Mouse (Mus musculus): ENCODE results near the gene E130114P18Rik. TPM values are rescaled to one million over a fixed set of nuclear protein-coding genes. Genes with fewer than 3 reads are reported as not detected.

Gene E130114P18Rik
- total RNA-seq, 2 experiments from 2014 or later, result not detected

DNA sequence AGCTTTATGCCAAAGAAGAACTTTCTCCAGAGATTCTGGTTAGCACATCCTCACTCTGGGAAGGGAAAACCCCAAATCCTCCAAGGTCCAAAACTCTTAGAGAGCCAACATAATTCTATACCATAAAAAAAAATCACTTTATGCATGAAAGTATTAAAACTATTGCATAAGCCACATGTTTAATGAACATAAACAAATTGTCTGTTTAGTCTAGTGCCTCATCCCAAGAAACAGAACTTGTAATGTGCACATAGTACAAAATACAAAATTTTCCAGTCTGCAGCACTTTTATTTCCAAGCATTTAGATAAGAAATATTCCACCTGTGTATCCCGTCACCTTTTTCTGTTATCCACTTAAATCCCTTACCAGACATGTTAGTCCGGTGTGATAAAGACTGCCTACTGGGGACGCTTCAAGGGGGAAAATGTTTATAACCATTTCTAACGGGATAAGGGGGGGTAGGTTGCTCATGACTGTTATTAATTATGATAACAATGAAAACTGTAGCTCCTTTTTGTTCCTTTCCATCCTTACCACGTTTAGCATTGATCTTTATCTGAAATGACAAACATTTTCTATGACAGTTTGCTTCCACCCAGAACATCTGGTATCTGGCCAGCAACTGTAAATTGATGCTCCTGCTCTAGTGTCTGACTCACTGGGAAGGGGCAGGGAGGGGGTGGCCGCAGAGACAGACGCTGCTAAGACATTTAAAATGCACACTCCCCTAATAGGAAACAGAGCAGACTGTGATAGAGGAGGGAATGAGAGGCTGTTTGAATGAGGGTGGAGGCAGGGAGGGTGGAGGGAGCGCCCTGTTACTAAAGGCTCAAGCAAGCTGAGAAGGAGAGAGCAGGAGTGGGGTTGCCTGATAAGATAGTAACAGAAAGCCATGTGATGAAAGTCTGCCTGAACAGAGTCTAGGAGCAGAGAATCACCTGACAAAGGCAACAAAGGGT is 176.7 kb downstream of the E130114P18Rik start:
- peak; percentile 20 for DNase-seq

DNA sequence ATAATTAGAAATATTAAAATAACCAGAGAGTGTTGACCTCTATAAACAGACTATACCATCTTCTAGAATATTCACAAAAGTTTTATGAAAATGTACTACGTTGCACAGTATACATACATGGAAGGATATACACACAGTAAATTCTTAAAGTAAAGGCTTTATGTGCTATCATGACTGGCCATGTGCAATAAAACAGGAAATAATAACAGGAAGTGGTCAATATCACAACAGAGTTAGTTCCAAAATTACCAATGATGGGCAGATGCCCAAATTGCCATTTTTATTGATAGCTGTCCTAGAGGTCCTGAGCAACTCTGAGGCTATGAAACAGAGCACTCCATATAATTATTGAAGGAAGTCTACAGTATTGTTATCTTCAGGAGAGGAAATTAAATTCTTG is 180.4 kb downstream of the E130114P18Rik start:
- DNase-seq, result no peak

DNA sequence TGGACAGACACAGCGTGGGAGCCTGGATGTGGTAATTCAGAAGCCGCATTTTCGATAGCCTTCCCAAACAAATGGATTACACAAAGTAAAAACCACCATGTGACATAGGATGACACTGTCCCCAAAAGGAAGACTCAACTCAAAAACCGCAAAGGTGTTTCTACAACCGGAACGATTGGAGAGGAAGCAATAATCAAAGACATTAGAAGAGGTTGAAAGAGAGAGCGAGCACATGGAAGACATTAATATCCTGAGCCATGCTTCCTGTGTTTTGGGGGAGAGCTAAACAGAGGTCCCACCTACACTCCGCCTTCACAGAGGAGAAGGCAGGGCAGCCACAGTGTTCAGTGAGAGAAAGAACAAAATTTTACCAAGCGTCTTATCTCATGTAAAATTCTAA is 181.5 kb downstream of the E130114P18Rik start:
- no peak for DNase-seq

DNA sequence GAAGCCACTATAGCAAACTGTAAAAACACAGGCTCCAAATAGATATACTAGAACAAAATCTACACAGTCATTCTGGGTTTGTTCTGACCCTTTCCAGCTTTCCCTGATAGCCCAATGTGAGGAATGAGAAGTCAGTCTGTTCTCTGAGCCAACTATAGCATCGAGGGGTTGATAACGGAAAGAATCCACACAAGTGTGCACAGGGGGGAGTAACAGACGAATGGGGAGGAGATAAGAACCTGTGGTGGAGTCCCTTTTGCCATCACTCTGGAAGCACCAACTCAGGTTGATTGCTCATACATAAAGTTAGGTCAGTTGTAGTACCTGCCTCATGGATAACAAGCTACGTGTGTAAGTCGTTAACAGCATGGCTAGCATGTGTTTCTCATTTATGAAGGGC is 184.0 kb downstream of the E130114P18Rik start:
- DNase-seq, result no peak

DNA sequence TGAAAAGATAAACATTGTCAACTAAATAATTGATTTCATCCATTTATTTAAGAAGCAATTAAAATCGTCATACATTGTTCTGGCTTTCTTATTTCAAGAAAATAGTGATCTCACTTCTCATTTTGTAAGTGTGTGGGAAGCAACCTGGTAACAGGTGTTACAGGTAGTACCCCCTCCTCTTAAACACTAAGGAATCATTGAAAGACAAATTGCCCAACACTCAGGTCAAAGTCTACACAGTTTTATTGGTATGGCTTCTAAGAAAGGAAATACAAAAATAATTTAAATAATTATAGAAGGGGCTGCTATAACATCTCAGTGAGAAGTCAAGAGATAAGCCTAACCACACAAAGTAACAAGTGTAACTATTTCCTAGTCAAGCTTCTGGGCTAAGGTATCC is 188.1 kb downstream of the E130114P18Rik start:
- DNase-seq, result no peak

DNA sequence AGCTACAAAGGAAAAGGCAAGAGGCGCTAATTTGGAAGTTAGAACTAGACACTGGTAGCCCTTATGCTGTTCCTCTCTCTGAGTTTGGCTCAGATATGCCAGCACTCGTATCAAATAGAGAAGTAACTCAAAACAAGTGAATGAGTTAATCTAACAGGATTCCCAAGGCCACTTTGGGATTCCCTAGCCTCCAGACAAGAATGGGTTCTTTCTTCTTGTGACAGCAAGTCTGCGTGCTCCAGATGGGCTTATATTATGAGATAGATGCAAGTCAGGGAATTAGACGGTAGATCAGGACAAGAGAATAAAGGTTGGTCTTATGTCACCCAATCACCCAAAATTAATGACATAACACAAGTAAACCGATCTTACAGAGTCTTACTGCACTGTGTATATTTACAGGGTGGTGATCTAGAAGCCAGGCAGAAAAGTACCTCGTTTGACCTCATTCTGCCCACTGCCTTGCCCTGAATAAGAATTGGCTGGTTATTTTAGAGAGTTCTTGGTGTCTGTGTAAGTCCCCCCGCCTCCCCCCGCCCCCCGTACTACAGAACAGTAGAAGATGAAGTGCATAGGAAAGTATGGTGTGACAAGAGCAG is 190.4 kb downstream of the E130114P18Rik start:
- no peak for DNase-seq

DNA sequence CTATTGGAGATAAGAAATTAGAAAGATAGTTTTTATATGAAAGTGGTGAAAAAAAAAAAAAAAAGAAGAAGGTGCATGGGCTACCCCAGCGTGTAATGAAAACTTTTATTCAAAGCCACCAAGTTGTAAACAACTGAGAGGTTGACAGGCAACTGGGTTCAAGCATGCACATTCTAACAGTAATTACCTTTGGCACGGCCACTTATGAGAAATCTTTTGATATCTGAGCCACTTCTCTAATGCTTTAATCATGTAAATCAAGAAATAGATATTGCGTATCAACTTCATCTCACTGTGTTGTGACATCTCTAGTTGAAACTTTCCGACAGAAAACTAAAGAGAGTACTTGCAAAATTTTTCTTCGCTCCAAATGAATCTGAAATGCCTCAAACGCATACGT is 192.7 kb downstream of the E130114P18Rik start:
- DNase-seq, result no peak

DNA sequence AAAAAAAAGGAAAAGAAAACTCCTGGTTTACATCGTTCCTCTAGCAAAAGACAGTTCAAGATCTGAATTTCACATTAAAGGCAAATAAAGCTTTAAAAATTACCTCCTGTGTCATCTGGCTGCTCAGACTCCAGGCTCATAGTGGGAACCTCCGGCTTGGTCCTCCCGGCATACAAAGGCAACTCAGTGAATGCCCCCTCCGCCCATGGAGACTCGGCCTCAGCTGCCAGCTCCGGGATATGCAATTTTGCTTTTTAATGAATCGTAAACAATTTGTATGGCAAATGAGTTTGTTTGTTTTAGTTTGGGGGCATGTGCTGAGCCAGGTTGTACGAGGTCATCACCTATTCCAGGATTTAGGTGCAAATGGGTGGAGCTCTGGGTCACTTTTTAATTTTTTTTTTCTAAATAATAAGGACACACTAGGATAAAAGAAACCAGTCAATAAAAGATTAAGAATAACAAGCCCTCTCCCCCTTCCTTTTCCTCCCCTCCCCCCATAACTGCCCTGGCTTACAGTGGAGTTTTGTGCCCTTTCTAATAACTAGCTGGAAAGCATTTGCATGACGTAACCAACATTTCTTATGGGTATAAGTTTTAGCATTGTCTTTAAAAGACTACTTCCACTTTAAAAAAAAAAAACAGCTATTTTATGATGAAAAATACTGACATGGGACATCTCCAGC is 193.3 kb downstream of the E130114P18Rik start:
- no peak for DNase-seq

DNA sequence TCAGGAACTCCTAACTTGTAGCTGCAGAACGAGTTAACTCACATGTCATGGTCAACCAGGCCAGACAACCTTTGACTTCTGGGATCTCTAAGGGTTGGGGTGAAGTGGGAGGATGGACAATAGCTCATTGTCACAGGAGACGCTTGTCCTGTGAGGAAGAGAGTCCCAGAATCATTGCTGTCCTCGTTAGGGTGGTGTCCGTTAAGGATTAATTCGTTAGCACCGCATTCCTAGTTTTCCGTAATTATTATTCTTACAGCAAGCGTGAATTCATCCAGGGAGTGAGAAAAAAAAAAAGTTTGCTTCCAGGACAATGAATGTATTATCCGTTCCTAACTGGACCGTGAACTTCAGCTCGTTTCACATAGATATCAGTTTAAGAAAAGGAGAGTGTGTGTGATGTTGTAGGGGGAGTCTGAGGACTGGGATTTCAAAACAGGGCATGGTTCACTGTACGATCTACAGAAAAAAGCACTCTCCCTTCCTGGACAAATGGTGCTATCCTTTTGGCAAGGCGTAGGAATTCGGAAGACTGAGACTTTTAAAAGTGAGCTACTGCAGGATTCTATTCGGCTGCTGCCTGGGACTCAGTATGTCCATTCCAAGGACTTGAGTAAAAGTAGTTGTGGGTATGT is 195.0 kb downstream of the E130114P18Rik start:
- DNase-seq, result no peak

DNA sequence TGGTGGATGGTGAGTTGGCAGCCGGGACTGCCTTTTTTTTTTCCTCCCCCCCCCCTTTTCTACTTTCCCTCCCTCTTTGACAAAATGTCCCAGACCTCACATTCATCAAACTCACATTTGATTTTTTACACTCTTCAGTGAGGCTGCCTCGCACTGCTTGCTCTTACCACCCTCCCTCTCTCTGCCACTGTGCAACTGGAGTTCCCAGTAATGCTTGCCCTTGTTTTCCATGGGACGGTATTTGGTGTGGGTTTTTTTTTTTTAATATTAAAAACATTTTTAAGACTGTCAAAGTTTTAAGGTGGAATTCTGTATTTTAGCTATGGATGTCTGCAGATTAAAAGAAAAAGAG is 195.8 kb downstream of the E130114P18Rik start:
- DNase-seq, result no peak

DNA sequence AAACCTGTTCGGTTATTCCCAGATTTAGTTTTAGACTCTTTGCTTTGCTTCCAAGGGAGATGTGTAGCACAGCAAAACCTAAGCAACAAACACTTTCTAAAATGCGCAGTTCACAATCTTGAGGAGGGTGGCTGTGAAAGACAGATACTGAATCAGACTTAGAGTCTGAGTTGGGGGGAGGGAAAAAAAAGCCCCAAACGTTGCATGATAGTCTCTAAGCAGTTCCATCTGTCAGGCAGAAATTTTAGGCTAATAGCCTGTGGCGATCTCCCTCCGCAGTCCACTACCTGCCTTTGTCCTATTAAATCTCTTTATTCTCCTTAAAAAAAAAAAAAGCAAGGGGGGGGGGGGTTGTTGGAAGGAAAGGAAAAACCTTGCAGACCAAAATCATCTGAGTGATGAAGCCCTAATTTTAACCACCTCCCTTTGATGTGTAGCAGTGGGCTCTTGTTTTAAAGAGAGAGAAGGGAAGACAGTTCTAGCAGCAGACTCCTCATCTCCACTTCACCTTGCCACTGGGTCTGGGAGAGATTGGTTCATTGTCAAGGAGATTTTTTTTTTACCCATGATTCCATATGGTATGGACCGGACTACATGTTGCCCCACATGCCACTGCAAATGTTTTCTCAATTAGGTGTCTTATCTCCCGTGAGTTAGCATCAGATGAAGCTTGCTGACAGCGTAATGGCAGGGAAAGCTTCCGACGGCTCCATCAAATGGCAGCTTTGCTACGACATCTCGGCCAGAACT is 196.4 kb downstream of the E130114P18Rik start:
- no peak for DNase-seq

DNA sequence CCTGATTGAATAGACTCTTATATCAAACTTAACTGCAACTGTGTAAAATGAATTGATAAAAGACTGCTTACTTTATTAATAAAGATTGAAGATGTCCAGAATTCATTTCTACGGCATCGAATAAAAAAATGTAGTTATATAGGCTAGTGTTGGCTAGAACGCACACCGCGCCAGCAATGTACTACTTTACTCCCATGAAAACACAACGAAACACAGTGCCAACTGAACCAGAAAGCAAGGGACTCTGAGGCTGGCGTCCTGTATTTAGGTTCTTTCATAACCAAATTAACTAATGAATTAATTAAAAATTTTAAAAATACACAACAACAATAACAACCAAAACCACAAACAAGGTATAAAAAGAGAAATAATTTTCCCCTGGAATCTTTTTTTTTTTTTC is 197.0 kb downstream of the E130114P18Rik start:
- DNase-seq, result no peak

DNA sequence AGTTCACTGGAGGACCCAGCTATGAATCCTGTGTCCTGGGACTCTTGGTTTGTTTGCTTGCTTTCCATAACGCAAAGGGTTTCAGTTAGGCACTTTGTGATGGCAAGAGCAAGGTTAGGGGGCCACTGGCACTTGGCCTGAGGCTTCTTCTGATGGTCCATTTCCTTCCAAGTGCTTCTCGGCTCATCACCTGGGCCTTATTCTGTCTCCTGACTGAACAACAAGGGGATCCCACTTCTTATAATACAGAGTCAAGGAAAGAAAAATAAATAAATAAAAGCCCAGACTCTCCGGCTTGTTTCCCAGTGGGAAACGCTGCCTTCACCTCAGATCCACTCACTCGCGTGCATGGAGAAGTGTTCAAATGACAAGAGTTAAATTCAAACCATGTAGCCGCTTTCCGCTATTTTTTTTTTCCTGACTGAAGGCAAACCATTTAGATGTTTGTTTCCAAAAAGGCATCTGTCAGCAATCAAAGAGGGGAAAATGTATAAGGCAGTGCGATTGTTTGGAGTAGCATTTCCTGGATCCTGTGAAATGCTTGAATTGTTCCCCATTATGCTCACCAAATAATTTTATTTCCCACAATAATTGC is 199.2 kb downstream of the E130114P18Rik start:
- DNase-seq, result no peak

DNA sequence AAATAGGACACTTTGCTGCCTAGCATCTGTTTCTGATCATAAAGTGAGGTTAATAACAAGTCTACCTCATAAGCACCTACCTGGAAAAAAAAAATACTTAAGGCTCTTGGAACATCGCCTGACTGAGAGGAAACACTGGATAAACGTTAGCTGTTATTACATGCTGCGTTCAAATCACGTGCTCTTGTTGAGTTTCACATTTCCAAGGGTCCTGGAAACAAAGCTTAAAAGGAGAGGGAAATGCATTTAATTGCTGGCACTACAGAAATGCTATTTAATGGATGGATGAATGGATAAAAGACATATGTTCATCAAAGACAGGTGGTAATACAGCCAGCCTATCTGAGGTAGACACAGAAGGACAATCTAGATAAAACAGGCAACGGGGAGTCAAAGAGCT is 200.4 kb downstream of the E130114P18Rik start:
- no peak for DNase-seq

DNA sequence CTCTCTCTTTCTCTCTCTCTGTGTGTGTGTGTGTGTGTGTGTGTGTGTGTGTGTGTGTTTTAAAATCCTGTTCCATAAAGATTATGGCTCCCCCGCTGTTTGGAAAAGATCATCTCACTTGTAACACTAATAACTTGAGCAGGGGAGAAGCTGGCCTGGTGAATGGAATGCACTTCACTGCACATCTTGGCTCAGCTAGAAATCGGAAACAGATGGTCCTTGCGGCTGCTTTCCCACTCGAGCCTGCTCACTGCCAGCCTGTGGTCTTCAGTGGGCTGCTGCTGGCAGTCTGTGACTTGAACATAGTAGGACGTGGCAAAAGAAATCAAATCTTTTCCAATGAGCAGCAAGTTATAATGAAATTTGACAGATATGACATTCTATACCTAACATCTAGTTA is 202.4 kb downstream of the E130114P18Rik start:
- peak; percentile 18 for DNase-seq

DNA sequence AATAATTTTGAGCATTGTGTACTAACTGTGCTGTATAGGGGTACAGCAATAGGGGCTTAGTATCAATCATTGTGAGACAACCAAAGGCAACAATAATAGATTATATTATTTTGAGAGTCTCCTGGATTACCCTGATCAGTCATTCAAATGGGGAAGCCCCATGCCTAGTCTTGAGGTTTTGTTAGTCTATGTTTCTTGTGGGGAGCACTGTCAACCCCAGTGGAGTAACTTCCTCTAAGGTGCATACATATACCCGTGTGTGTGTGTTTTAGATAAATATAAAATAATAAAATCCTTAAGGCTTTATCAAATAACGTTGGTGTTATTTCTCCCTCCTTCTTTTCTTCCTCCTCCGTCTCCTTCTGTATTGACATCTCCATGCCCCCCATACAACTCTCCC is 208.6 kb downstream of the E130114P18Rik start:
- no peak for DNase-seq

DNA sequence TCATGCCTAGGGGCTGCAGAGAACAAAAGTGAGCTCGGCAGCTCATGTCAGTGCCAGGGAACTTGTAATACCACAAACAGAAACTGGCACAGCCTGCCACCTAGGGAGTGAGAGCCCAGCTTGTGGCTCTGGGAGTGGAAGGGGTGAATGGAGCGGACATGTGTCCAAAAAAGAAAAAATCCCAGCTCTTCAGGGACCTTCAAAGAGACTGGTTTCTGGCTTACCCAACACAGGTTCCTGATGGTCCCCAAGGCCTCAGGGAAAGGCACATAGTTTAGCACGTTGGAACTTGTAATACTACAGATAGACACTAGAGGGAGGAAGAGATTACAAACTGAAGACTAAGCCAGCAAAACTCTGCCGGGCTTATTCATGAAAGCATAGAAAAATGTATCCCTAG is 213.2 kb downstream of the E130114P18Rik start:
- DNase-seq, result no peak

DNA sequence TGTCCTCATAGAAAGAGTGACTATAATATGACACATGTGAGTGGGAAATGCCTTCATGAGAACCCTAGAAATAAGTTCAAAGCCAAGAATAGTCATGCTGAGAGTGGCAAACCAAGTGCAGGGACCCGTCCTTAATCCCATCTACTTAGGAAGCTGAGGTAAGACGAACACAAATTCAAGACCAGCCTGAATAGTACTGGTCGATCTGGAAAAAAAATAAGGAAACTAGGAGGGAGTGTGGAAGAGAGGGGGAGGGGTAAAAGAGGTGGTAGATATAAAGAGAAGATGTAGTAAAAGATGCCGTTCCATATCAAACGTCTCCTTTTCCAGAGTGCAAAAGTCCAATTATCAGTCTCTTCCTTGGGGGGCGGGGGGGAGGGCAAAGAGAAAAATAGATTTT is 213.7 kb downstream of the E130114P18Rik start:
- no peak for DNase-seq

DNA sequence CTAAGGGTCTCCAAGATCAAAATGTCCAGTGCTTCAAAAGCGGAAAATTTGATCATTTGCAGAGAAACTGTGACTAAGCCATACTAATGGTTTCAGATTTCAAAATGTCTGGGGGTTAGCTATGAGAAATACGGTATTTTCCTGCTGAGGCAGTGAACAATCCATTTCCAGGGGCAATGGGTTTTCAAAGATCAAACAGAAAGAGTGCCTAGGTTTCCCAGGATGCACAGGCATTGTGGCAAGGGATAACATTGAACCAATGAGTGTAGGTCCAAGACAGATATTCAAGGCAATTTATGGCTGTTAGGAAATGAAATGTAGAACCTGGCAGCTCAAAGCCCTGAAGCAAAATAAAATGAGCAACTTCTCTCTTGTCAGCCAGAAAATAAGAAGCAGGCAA is 220.3 kb downstream of the E130114P18Rik start:
- DNase-seq, result no peak

DNA sequence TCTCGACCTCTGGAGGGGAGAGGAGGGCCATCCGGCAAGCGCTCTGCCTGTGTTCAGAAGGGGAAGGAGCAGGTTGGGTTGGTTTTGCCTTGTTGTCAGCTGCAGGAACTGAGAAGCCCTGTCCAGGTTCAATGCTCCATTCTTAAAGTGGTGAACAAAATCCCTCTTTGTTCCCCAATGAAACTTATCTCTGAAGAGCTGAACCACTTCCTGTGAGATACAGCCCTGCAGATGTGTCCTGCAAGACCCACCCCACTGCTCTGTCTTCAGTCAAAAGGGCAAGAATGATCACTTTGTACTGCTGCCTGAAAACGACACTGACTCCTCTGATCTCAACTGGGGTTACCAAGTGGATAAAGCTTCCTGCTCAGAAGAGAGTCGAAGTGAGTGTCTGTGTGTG is 233.9 kb downstream of the E130114P18Rik start:
- DNase-seq, result no peak

DNA sequence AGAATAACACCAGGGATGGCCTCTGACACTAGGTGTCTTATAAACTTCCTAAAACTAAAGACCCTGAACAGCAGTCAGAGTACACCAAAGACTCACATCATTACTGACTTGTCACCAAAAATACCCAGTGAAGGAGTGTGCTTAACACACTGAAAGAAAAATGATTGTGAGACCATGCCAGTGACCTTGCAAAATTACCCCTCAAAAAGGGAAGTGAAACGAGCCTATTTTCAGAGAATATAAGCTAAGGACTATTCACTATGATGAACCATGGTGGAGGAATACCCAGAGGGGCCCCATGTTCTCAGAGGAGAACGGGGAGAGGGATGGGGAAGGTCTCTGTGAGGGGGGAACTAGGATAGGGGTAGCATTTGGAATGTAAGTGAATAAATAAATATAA is 245.8 kb downstream of the E130114P18Rik start:
- DNase-seq, result no peak

DNA sequence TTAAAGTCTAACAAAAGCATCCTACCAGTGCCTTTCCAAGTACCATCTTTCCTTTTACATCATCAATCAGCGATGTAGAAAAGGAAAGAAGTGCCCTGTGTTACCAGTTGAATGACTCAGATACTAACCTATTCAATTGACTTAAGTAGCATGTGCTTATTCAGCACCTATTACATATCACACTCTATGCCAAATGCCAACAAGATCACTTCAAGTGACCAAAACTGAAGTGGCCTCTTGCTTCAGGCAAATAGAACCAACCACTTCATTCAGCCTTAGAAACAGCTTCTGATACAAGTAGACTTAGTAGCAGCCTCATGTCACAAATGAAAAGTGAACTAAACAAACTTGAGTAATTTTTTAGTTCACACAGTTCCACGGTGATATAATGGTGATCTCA is 249.4 kb downstream of the E130114P18Rik start:
- DNase-seq, result no peak

Measured in heart, postnatal 4 days (tissue).